Mouse (Mus musculus) MEL (cell line): ENCODE data around the gene Urad. TPM values are rescaled to one million over a fixed set of nuclear protein-coding genes. Genes with fewer than 3 reads are reported as not detected.

Experiments used
- DNase-seq: peaks from one replicate; pipeline ENCODE4 v3.0.0; 2011; ENCODE audit warnings: low read depth, low spot score
- H3K27ac ChIP-seq: 2 replicates; pipeline ENCODE4 v1.5.1; 2012; ENCODE audit warnings: low read depth, mild to moderate bottlenecking, control low read depth, low read length, moderate library complexity; ENCODE audit not compliant: control insufficient read depth
- H3K27me3 ChIP-seq, 2 experiments: fragments of 150-350 bp in 1 of 2; sonication (generic) in 1 of 2; 2 replicates each; pipeline ENCODE4 v1.6.1; 2012; ENCODE audit warnings: low read length in 2 of 2, mild to moderate bottlenecking in 2 of 2, improper control_type of control experiment in 1 of 2, moderate library complexity in 1 of 2; ENCODE audit not compliant: insufficient read depth in 2 of 2, control insufficient read depth in 1 of 2
- H3K36me3 ChIP-seq, 2 experiments: 2 replicates each; pipeline ENCODE4 v1.6.1; 2012 to 2014; ENCODE audit warnings: low read length in 2 of 2, improper control_type of control experiment in 1 of 2, inconsistent platforms in 1 of 2, mild to moderate bottlenecking in 1 of 2; ENCODE audit not compliant: insufficient read depth in 2 of 2, control insufficient read depth in 1 of 2
- H3K4me1 ChIP-seq, 2 experiments: fragments of 150-350 bp in 1 of 2; sonication (generic) in 1 of 2; 2 replicates each; pipeline ENCODE4 v1.6.1; 2012; ENCODE audit warnings: low read length in 2 of 2, improper control_type of control experiment in 1 of 2, mild to moderate bottlenecking in 1 of 2; ENCODE audit not compliant: insufficient read depth in 2 of 2, control insufficient read depth in 1 of 2
- H3K4me3 ChIP-seq, 2 experiments: fragments of 150-350 bp in 1 of 2; sonication (generic) in 1 of 2; 2 replicates each; pipeline ENCODE4 v1.5.1; 2012; ENCODE audit warnings: low read depth in 2 of 2, low read length in 2 of 2, mild to moderate bottlenecking in 2 of 2, moderate library complexity in 2 of 2, control low read depth in 1 of 2, improper control_type of control experiment in 1 of 2; ENCODE audit not compliant: control insufficient read depth in 1 of 2, insufficient read depth in 1 of 2
- H3K79me2 ChIP-seq: 2 replicates; pipeline ENCODE4 v1.6.1; 2012; ENCODE audit warnings: mild to moderate bottlenecking, low read length, moderate library complexity; ENCODE audit not compliant: control insufficient read depth, poor library complexity, insufficient read depth
- H3K9ac ChIP-seq: 2 replicates; pipeline ENCODE4 v1.6.1; 2012; ENCODE audit warnings: low read depth, mild to moderate bottlenecking, control low read depth, low read length, moderate library complexity; ENCODE audit not compliant: control insufficient read depth, poor library complexity, severe bottlenecking
- H3K9me3 ChIP-seq: fragments of 150-350 bp; sonication (generic); replicated peaks from 2 replicates; pipeline ENCODE4 v1.6.1; 2012; ENCODE audit warnings: mild to moderate bottlenecking, low read length, improper control_type of control experiment, moderate library complexity; ENCODE audit not compliant: insufficient read depth
- CHD1 ChIP-seq: IDR thresholded peaks from 2 replicates; pipeline ENCODE4 v1.6.1; 2012; ENCODE audit warnings: low read depth, mild to moderate bottlenecking, inconsistent platforms, low read length, improper control_type of control experiment
- CHD2 ChIP-seq: IDR thresholded peaks from 2 replicates; pipeline ENCODE4 v1.6.1; 2011; ENCODE audit warnings: low read length, improper control_type of control experiment
- CTCF ChIP-seq, 3 experiments: IDR thresholded peaks in 2 of 3; conservative IDR thresholded peaks in 1 of 3; 2 replicates each; pipeline ENCODE4 v1.5.1; 2011 to 2012; ENCODE audit warnings: low read length in 3 of 3, low read depth in 2 of 3, mild to moderate bottlenecking in 2 of 3, improper control_type of control experiment in 1 of 3, inconsistent platforms in 1 of 3, mixed read lengths in 1 of 3, moderate library complexity in 1 of 3; ENCODE audit not compliant: control insufficient read depth in 1 of 3, insufficient read depth in 1 of 3, poor library complexity in 1 of 3, severe bottlenecking in 1 of 3
- E2F4 ChIP-seq: IDR thresholded peaks from 2 replicates; pipeline ENCODE4 v1.6.1; 2011; ENCODE audit warnings: low read depth, low read length, improper control_type of control experiment, borderline replicate concordance
- ELF1 ChIP-seq: IDR thresholded peaks from 2 replicates; pipeline ENCODE4 v1.6.1; 2014; ENCODE audit warnings: low read depth, mild to moderate bottlenecking, inconsistent platforms, low read length, improper control_type of control experiment, moderate library complexity
- EP300 ChIP-seq, 2 experiments: IDR thresholded peaks; 2 replicates each; pipeline ENCODE4 v1.6.1; 2011; ENCODE audit warnings: improper control_type of control experiment in 2 of 2, low read length in 2 of 2, low read depth in 1 of 2, mild to moderate bottlenecking in 1 of 2
- ETS1 ChIP-seq: IDR thresholded peaks from 2 replicates; pipeline ENCODE4 v1.6.1; 2012; ENCODE audit warnings: low read depth, mild to moderate bottlenecking, inconsistent platforms, low read length, improper control_type of control experiment, moderate library complexity
- GABPA ChIP-seq: IDR thresholded peaks from 2 replicates; pipeline ENCODE4 v1.6.1; 2012; ENCODE audit warnings: low read depth, mild to moderate bottlenecking, inconsistent platforms, low read length, improper control_type of control experiment, moderate library complexity
- GATA1 ChIP-seq: IDR thresholded peaks from 2 replicates; pipeline ENCODE4 v1.6.1; 2011; ENCODE audit warnings: low read depth, low read length, improper control_type of control experiment
- JUND ChIP-seq: IDR thresholded peaks from 2 replicates; pipeline ENCODE4 v1.6.1; 2011; ENCODE audit warnings: low read depth, mild to moderate bottlenecking, improper control_type of control experiment, low read length
- KAT2A ChIP-seq: conservative IDR thresholded peaks from 2 replicates; pipeline ENCODE4 v1.6.1; 2012; ENCODE audit warnings: low read depth, low read length, improper control_type of control experiment, inconsistent platforms
- MAFK ChIP-seq: IDR thresholded peaks from 2 replicates; pipeline ENCODE4 v1.6.1; 2011; ENCODE audit warnings: low read depth, mild to moderate bottlenecking, low read length, improper control_type of control experiment, borderline replicate concordance
- MAX ChIP-seq: IDR thresholded peaks from 2 replicates; pipeline ENCODE4 v1.6.1; 2011; ENCODE audit warnings: low read length, improper control_type of control experiment
- MAZ ChIP-seq: IDR thresholded peaks from 2 replicates; pipeline ENCODE4 v1.6.1; 2012; ENCODE audit warnings: low read depth, mild to moderate bottlenecking, inconsistent platforms, low read length, improper control_type of control experiment
- MEF2A ChIP-seq: IDR thresholded peaks from 2 replicates; pipeline ENCODE4 v1.6.1; 2014; ENCODE audit warnings: low read depth, mild to moderate bottlenecking, inconsistent platforms, low read length, improper control_type of control experiment; ENCODE audit not compliant: poor library complexity, insufficient replicate concordance, severe bottlenecking; ENCODE audit errors: extremely low read depth
- NELFE ChIP-seq: IDR thresholded peaks from 2 replicates; pipeline ENCODE4 v1.6.1; 2011; ENCODE audit warnings: low read depth, low read length, improper control_type of control experiment
- POLR2AphosphoS2 ChIP-seq: IDR thresholded peaks from 2 replicates; pipeline ENCODE4 v1.6.1; 2011; ENCODE audit warnings: low read length, improper control_type of control experiment
- POLR2AphosphoS5 ChIP-seq: IDR thresholded peaks from 2 replicates; pipeline ENCODE4 v1.6.1; 2012; ENCODE audit warnings: low read depth, borderline replicate concordance, mild to moderate bottlenecking, inconsistent platforms, low read length, moderate library complexity, mixed read lengths
- RAD21 ChIP-seq: IDR thresholded peaks from 2 replicates; pipeline ENCODE4 v1.6.1; 2011; ENCODE audit warnings: mild to moderate bottlenecking, low read depth, low read length, improper control_type of control experiment
- SIN3A ChIP-seq: IDR thresholded peaks from 2 replicates; pipeline ENCODE4 v1.6.1; 2012; ENCODE audit warnings: low read length, improper control_type of control experiment, inconsistent platforms
- SMC3 ChIP-seq: IDR thresholded peaks from 2 replicates; pipeline ENCODE4 v1.6.1; 2011; ENCODE audit warnings: low read depth, low read length, improper control_type of control experiment
- TAL1 ChIP-seq: IDR thresholded peaks from 2 replicates; pipeline ENCODE4 v1.6.1; 2012; ENCODE audit warnings: mild to moderate bottlenecking, inconsistent platforms, low read length, moderate library complexity, mixed read lengths
- TBP ChIP-seq: IDR thresholded peaks from 2 replicates; pipeline ENCODE4 v1.8.0; 2011; ENCODE audit warnings: low read depth, low read length, improper control_type of control experiment
- TCF12 ChIP-seq: IDR thresholded peaks from 2 replicates; pipeline ENCODE4 v1.6.1; 2014; ENCODE audit warnings: low read depth, mild to moderate bottlenecking, inconsistent platforms, low read length, improper control_type of control experiment, moderate library complexity
- USF1 ChIP-seq: IDR thresholded peaks from 2 replicates; pipeline ENCODE4 v1.6.1; 2014; ENCODE audit warnings: low read depth, mild to moderate bottlenecking, inconsistent platforms, low read length, improper control_type of control experiment, moderate library complexity
- USF2 ChIP-seq, 2 experiments: IDR thresholded peaks; 2 replicates each; pipeline ENCODE4 v1.6.1; 2011 to 2012; ENCODE audit warnings: improper control_type of control experiment in 2 of 2, low read length in 2 of 2, borderline replicate concordance in 1 of 2, inconsistent platforms in 1 of 2, low read depth in 1 of 2, mild to moderate bottlenecking in 1 of 2; ENCODE audit not compliant: insufficient read depth in 1 of 2
- ZC3H11A ChIP-seq: IDR thresholded peaks from 2 replicates; pipeline ENCODE4 v1.6.1; 2012; ENCODE audit warnings: low read depth, mild to moderate bottlenecking, inconsistent platforms, low read length, improper control_type of control experiment
- ZKSCAN1 ChIP-seq: IDR thresholded peaks from 2 replicates; pipeline ENCODE4 v1.6.1; 2012; ENCODE audit warnings: low read depth, mild to moderate bottlenecking, inconsistent platforms, low read length, improper control_type of control experiment, moderate library complexity
- ZNF384 ChIP-seq: IDR thresholded peaks from 2 replicates; pipeline ENCODE4 v1.6.1; 2012; ENCODE audit warnings: low read depth, mild to moderate bottlenecking, inconsistent platforms, low read length, improper control_type of control experiment
- polyA plus RNA-seq, 2 experiments: library from polyadenylated mRNA; stranded (reverse) in 1 of 2; unstranded in 1 of 2; fragments of >175 nt in 1 of 2; fragments of >200 nt in 1 of 2; gene quantifications; 2 replicates each; pipeline versions ENCODE4 v1.2.1 to v1.2.4; 2012; ENCODE audit warnings: low replicate concordance in 2 of 2, low read depth in 1 of 2; ENCODE audit not compliant: insufficient read length in 2 of 2, insufficient read depth in 1 of 2, missing spikeins in 1 of 2
- total RNA-seq: library from RNA; depleted of rRNA; stranded (reverse); fragments of 300-350 nt; gene quantifications from 2 replicates; pipeline ENCODE4 v1.2.3, GENCODE M21; 2012

The Urad gene
- total and polyA plus RNA-seq, 3 experiments = not detected

DNA sequence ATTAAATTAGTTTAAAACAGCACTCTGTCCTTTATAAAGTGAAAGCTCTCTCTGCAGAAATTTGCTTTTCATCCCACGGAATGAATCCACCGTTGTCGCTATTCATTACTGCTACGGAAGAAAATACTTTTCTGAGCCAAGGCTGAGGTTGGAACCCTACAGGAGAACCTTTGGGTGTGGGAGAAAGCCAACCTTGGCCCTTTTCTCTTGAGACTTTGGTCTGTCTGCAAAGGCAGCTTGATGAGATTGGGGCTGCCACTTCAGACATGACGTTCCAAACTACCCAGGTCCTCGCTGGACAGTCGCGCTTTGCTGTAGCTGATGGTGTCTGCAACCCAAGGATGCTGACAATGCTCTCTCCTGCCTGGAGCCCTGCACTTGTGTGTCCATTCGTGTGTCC, 13.8 kb downstream of the Urad start (continued):
- TF ChIP-seq TCF12 (no peak), ELF1 (no peak)

- H3K79me2 ChIP-seq = no peaks in the 10 kb centered on the region
- no peaks in the 10 kb centered on the region for H3K9me3 ChIP-seq
- H3K27me3 ChIP-seq = no peaks in the 10 kb centered on the region
- DNase-seq = no peak
- H3K27ac ChIP-seq = no peak overlapping the region
- H3K4me3 ChIP-seq = no peak overlapping the region
- no peak overlapping the region for H3K9ac ChIP-seq
- no peaks in the 10 kb centered on the region for H3K4me1 ChIP-seq
- TF ChIP-seq RAD21 (no peak), MAFK (no peak), JUND (no peak), TAL1 (no peak), SMC3 (no peak), TBP (no peak), MAX (no peak), ZNF384 (no peak), E2F4 (no peak), ELF1 (no peak), TCF12 (no peak), CHD1 (no peak), ZKSCAN1 (no peak), POLR2AphosphoS2 (no peak), GATA1 (no peak), MEF2A (no peak), USF2 (IDR thresholded peaks at IDR 0.05; ENCODE audit: borderline replicate concordance in 1 of 2, insufficient read depth in 1 of 2, low read depth in 1 of 2, low read length in 2 of 2) (no peak)
- H3K36me3 ChIP-seq = no peaks in the 10 kb centered on the region
Observed at GRCm38 (mm10) chr5:147307398-147307785, 14.8 kb downstream of the Urad start.

DNA sequence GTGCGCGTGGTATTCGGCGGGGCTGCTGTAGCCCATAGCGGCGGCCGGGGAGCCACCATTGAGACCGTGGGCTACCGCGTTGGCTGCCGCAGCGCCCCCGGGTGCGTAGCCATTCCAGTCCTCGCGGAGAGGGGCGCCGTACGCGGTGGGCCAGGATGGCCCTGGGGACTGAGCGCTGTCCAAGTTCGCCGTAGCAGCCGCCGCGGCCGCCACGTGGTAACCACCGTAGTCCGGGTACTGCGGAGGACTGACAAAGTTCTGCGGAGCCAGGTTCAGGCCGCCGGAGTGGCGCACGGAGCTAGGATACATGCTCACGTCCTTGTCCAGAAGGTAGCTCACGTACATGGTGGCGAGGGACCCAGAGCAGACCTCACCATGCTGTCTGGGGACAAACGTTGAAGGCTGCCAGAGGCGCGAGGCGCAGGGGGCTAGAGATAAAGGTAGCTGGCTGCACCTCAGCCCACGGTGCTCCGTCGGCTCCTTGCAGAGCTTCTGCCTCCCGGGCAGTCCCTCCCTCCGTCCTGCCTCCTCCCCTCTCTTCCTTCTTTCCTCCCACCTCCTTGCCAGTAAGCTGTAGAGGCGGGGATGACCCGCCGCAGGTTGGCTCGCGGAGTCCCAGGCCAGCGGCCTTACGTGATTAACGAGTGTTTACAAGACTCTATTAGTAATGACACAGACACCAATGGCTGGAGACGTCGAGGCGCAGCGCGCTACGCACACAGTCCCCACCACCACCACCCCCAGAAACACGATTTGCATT, 15.4 kb downstream of the Urad start, which contains the start of gene Cdx2:
Gene Cdx2 (minus strand): TSS at position 633 of the 760 bp plus-strand sequence.
- H3K9ac ChIP-seq = no peak within 1 kb of the TSS

More for the DNA sequence above, 15.4 kb downstream of the Urad start, which contains the start of gene Cdx2:
- DNase-seq = no peak
- no peak within 1 kb of the TSS for H3K4me3 ChIP-seq
- no peaks in the 10 kb centered on the region for H3K79me2 ChIP-seq
- H3K4me1 ChIP-seq = no peaks in the 10 kb centered on the region
- H3K27ac ChIP-seq = no peak within 1 kb of the TSS
- no peaks in the 10 kb centered on the region for H3K27me3 ChIP-seq
- TF ChIP-seq JUND = no peak
- no peak for TF ChIP-seq ZNF384
- TF ChIP-seq ETS1 = no peak
- TF ChIP-seq MAFK = no peak
- no peak for TF ChIP-seq POLR2AphosphoS5
- no peak for TF ChIP-seq ZC3H11A
- TF ChIP-seq CTCF (IDR thresholded peaks at IDR 0.05 in 2 of 3, conservative IDR thresholded peaks at IDR 0.05 in 1 of 3; ENCODE audit: control insufficient read depth in 1 of 3, insufficient read depth in 1 of 3, low read depth in 2 of 3, low read length in 3 of 3, poor library complexity in 1 of 3, severe bottlenecking in 1 of 3) = no peak
- no peak for TF ChIP-seq USF1
- TF ChIP-seq CHD1 = no peak
- no peak for TF ChIP-seq MAZ
- no peak for TF ChIP-seq GABPA
- TF ChIP-seq MEF2A = no peak
- TF ChIP-seq SIN3A = no peak
- no peak for TF ChIP-seq EP300 (IDR thresholded peaks at IDR 0.05; ENCODE audit: low read depth in 1 of 2, low read length in 2 of 2)
- TF ChIP-seq CHD2 = no peak
- TF ChIP-seq NELFE = no peak
- no peak for TF ChIP-seq KAT2A
- no peaks in the 10 kb centered on the region for H3K9me3 ChIP-seq
- H3K36me3 ChIP-seq = no peaks in the 10 kb centered on the region
